Mouse (Mus musculus): ENCODE measurements at regions not wholly inside any gene's neighbourhood (a gene's known extent, or its start where the extent isn't known, plus 50 kb on each side); places are given as distances from the start of the nearest gene placed in this dataset.

DNA sequence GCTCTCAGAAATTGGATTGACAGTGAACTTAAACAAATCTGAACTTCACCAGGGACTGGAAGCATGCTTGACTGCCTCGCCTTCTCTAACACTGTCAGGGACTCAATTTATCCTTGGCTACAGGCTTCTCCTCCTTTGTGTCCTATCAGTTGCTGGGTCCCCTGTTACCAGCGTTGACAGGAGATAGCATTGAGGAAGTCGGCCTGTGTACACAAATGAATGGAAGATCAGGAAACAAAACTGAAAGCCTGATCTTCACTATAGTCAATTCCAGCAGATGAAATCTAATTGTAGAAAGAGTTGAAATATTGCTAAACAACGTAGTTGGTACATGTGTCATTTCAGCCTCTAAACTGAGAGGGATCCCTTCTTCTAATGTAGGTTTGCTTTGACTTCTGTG, 1039.4 kb upstream of the Slc10a2 start:
- no peak overlapping the region for H3K27ac ChIP-seq (replicated peaks; ENCODE audit: low read depth, low read length)
- no peak overlapping the region for H3K4me3 ChIP-seq (replicated peaks; ENCODE audit: low read length)
- H3K4me2 ChIP-seq (replicated peaks; ENCODE audit: low read depth, low read length, severe bottlenecking): no peak overlapping the region
- no peak for DNase-seq (ENCODE audit: low spot score)
- H3K4me1 ChIP-seq (ENCODE audit: control insufficient read depth, insufficient read depth, low read length): peaks cover 3% of the 10 kb centered on the region; the same call in 1 of the 2 replicates
- H3K9me3 ChIP-seq (ENCODE audit: control insufficient read depth, low read length): no peaks in the 10 kb centered on the region
- 78% methylated on average over 4 of the region's 4 CpGs for WGBS
- no peaks in the 10 kb centered on the region for H3K36me3 ChIP-seq (ENCODE audit: control insufficient read depth, insufficient read depth, low read length)
- TF ChIP-seq POLR2A (IDR thresholded peaks at IDR 0.05; ENCODE audit: borderline replicate concordance, extremely low read depth, insufficient read depth, insufficient read length): no peak
- no peak for ATAC-seq (ENCODE audit: low FRiP score, low read depth)
- no peak overlapping the region for H3K9ac ChIP-seq (ENCODE audit: low read depth, low read length, severe bottlenecking)
- no peaks in the 10 kb centered on the region for H3K27me3 ChIP-seq (ENCODE audit: control insufficient read depth, insufficient read depth, low read length)

DNA sequence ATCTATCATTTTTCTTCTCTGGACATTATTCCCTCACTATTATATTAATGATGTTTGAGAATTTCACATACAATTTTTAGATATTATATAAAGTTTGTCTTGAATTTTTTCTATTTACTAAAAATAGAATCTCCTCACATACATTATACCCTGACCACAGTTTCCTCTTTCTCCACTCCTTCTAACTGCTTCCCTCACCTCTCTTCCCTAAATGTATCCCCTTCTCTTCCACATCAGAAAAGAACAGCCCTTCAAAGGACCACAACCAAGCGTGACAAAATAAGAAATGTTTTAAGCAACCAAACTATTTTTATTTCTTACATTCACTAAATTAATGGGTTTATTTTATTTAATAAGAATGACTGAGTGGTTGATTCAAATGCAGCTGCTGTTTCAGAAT, 1034.9 kb upstream of the Slc10a2 start:
- H3K4me1 ChIP-seq (ENCODE audit: control insufficient read depth, insufficient read depth, low read length): peaks cover 3% of the 10 kb centered on the region; the same call in 1 of the 2 replicates
- no peak overlapping the region for H3K9ac ChIP-seq (ENCODE audit: low read depth, low read length, severe bottlenecking)
- no peaks in the 10 kb centered on the region for H3K27me3 ChIP-seq (ENCODE audit: control insufficient read depth, insufficient read depth, low read length)
- no peak overlapping the region for H3K27ac ChIP-seq (replicated peaks; ENCODE audit: low read depth, low read length)
- TF ChIP-seq POLR2A (IDR thresholded peaks at IDR 0.05; ENCODE audit: borderline replicate concordance, extremely low read depth, insufficient read depth, insufficient read length): no peak
- H3K4me3 ChIP-seq (replicated peaks; ENCODE audit: low read length): no peak overlapping the region
- ATAC-seq (ENCODE audit: low FRiP score, low read depth) (no peak), DNase-seq (ENCODE audit: low spot score) (no peak)
- 55% methylated on average over 1 of the region's 1 CpGs for WGBS
- no peaks in the 10 kb centered on the region for H3K9me3 ChIP-seq (ENCODE audit: control insufficient read depth, low read length)
- H3K36me3 ChIP-seq (ENCODE audit: control insufficient read depth, insufficient read depth, low read length): no peaks in the 10 kb centered on the region
- no peak overlapping the region for H3K4me2 ChIP-seq (replicated peaks; ENCODE audit: low read depth, low read length, severe bottlenecking)

DNA sequence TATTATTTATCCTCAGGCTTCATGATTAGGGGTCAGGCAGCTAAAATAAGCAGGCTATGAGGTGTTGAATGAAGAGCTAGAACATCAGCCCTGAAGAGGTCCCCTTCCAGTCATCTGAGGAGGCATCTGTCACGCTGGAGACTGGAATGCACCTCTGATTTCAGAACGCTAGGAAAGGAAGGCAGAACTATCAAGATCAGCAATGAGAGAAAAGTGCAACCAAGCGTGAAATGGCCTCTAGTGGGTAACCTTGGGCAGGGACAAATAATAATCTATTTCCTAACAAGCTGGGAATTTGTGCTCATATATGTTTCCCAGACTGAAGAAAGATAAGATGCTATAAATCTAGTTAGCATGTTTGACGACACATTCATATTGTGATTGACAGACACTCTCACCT, 1034.0 kb upstream of the Slc10a2 start:
- H3K4me1 ChIP-seq (ENCODE audit: control insufficient read depth, insufficient read depth, low read length): peaks cover 3% of the 10 kb centered on the region; the same call in 1 of the 2 replicates
- H3K9ac ChIP-seq (ENCODE audit: low read depth, low read length, severe bottlenecking): no peak overlapping the region
- H3K36me3 ChIP-seq (ENCODE audit: control insufficient read depth, insufficient read depth, low read length): no peaks in the 10 kb centered on the region
- WGBS: 43% methylated on average over 4 of the region's 4 CpGs
- no peak for TF ChIP-seq POLR2A (IDR thresholded peaks at IDR 0.05; ENCODE audit: borderline replicate concordance, extremely low read depth, insufficient read depth, insufficient read length)
- H3K9me3 ChIP-seq (ENCODE audit: control insufficient read depth, low read length): no peaks in the 10 kb centered on the region
- DNase-seq (ENCODE audit: low spot score) (no peak), ATAC-seq (ENCODE audit: low FRiP score, low read depth) (no peak)
- H3K27me3 ChIP-seq (ENCODE audit: control insufficient read depth, insufficient read depth, low read length): no peaks in the 10 kb centered on the region
- no peak overlapping the region for H3K27ac ChIP-seq (replicated peaks; ENCODE audit: low read depth, low read length)
- no peak overlapping the region for H3K4me3 ChIP-seq (replicated peaks; ENCODE audit: low read length)
- no peak overlapping the region for H3K4me2 ChIP-seq (replicated peaks; ENCODE audit: low read depth, low read length, severe bottlenecking)

DNA sequence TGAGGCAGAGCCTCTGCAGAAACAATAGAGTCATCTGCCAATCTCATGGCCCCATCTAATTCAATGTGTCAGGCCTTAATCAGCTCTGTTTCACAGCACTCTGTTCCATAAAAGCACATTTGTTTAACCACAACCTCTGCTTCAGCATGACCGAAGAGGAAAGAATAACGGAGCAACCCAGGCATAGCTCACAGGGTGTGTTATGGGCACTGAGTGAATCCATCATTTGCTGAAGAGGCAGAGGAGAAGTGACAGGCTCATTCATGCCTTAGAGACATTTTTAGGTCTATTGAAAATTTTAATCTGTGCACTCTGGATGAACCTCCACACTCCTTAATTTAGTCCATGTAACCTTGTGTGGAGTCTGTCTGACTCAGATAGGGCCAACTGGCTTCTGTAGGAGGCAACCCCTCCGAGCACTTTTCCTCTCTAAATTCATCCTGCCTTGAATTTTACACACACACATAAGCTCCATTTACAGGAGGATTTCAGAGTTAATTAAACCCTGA, 1027.1 kb upstream of the Slc10a2 start:
- no peak for TF ChIP-seq POLR2A (IDR thresholded peaks at IDR 0.05; ENCODE audit: borderline replicate concordance, extremely low read depth, insufficient read depth, insufficient read length)
- Histone ChIP-seq H3K9me3 (ENCODE audit: control insufficient read depth, low read length) (no peaks in the 10 kb centered on the region), H3K9ac (ENCODE audit: low read depth, low read length, severe bottlenecking) (no peak overlapping the region), H3K4me2 (replicated peaks; ENCODE audit: low read depth, low read length, severe bottlenecking) (no peak overlapping the region), H3K27me3 (ENCODE audit: control insufficient read depth, insufficient read depth, low read length) (no peaks in the 10 kb centered on the region), H3K36me3 (ENCODE audit: control insufficient read depth, insufficient read depth, low read length) (no peaks in the 10 kb centered on the region), H3K4me3 (replicated peaks; ENCODE audit: low read length) (no peak overlapping the region), H3K27ac (replicated peaks; ENCODE audit: low read depth, low read length) (no peak overlapping the region), H3K4me1 (ENCODE audit: control insufficient read depth, insufficient read depth, low read length) (no peaks in the 10 kb centered on the region)
- no peak for ATAC-seq (ENCODE audit: low FRiP score, low read depth)
- DNase-seq (ENCODE audit: low spot score): no peak
- WGBS: 46% methylated on average over 3 of the region's 3 CpGs

DNA sequence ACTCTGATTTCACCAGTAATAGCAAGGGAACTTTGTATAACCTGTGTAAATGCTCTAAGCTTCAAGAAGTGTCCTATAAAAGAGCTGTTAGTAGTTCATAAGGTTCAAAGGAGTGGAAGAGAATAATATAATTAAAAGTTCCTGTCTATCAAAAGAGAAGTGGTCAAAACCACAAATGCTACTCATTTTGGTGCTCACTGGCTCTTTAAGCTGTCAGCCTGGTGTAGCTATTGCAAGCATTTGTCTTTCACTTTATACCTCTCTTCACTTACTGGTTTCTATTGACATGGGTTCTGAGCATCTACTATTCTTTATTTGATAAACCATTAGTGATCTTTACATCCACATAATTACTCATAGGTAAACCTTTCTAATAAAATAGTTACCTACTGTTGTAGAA, 1020.1 kb upstream of the Slc10a2 start:
- Histone ChIP-seq H3K27me3 (ENCODE audit: control insufficient read depth, insufficient read depth, low read length) (no peaks in the 10 kb centered on the region), H3K27ac (replicated peaks; ENCODE audit: low read depth, low read length) (no peak overlapping the region), H3K4me1 (ENCODE audit: control insufficient read depth, insufficient read depth, low read length) (no peaks in the 10 kb centered on the region), H3K4me2 (replicated peaks; ENCODE audit: low read depth, low read length, severe bottlenecking) (no peak overlapping the region), H3K9me3 (ENCODE audit: control insufficient read depth, low read length) (no peaks in the 10 kb centered on the region), H3K9ac (ENCODE audit: low read depth, low read length, severe bottlenecking) (no peak overlapping the region), H3K36me3 (ENCODE audit: control insufficient read depth, insufficient read depth, low read length) (no peaks in the 10 kb centered on the region), H3K4me3 (replicated peaks; ENCODE audit: low read length) (no peak overlapping the region)
- no peak for TF ChIP-seq POLR2A (IDR thresholded peaks at IDR 0.05; ENCODE audit: borderline replicate concordance, extremely low read depth, insufficient read depth, insufficient read length)
- no peak for DNase-seq (ENCODE audit: low spot score)
- no peak for ATAC-seq (ENCODE audit: low FRiP score, low read depth)

DNA sequence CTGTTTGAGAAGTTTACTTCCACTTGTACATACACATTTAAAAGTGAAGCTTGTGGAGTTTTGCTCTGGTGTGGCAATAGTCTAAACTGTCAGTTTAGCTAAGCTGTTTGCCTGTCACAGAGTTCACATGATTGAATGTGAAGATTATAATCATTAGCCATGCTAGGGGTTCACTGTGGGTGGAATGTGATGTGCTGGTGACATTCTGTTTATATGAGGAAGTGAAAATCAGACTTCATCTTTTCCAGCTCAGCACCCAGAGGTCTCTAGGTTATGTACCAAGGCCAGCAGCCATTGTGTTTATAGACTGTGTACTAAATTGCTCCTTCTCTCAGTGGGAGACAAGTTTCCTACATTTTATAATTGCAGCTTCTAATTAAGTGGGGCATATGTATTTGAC, 1014.4 kb upstream of the Slc10a2 start:
- DNase-seq (ENCODE audit: low spot score): no peak
- ATAC-seq (ENCODE audit: low FRiP score, low read depth): no peak
- Histone ChIP-seq H3K9me3 (ENCODE audit: control insufficient read depth, low read length) (no peaks in the 10 kb centered on the region), H3K4me2 (replicated peaks; ENCODE audit: low read depth, low read length, severe bottlenecking) (no peak overlapping the region), H3K4me3 (replicated peaks; ENCODE audit: low read length) (no peak overlapping the region), H3K9ac (ENCODE audit: low read depth, low read length, severe bottlenecking) (no peak overlapping the region), H3K36me3 (ENCODE audit: control insufficient read depth, insufficient read depth, low read length) (no peaks in the 10 kb centered on the region), H3K27ac (replicated peaks; ENCODE audit: low read depth, low read length) (no peak overlapping the region), H3K4me1 (ENCODE audit: control insufficient read depth, insufficient read depth, low read length) (no peaks in the 10 kb centered on the region), H3K27me3 (ENCODE audit: control insufficient read depth, insufficient read depth, low read length) (no peaks in the 10 kb centered on the region)
- no peak for TF ChIP-seq POLR2A (IDR thresholded peaks at IDR 0.05; ENCODE audit: borderline replicate concordance, extremely low read depth, insufficient read depth, insufficient read length)

Measured in limb, embryonic 14.5 days (tissue).